Mouse (Mus musculus) spleen, adult 2 months (tissue): Measurements from ENCODE around the gene Gmcl1. TPM values are rescaled to one million over a fixed set of nuclear protein-coding genes. Genes with fewer than 3 reads are reported as not detected.
A peak's percentile ranks its signal among the peaks of the same experiment; 100 is the strongest.

ENCODE experiments used
- DNase-seq, 2 experiments: peaks; one replicate each; pipeline versions ENCODE4 v3.0.0 to v3.0.0-alpha.2; 2012 to 2021; ENCODE audit warnings: low spot score in 2 of 2, low read depth in 1 of 2
- H3K27ac ChIP-seq: fragments of 200-500 bp; 2 replicates; pipeline ENCODE4 v1.5.1; 2012; ENCODE audit warnings: low read length, inconsistent platforms; ENCODE audit not compliant: insufficient read depth
- H3K27me3 ChIP-seq: fragments of 200-500 bp; 2 replicates; pipeline ENCODE4 v1.6.1; 2012; ENCODE audit warnings: mild to moderate bottlenecking, moderate library complexity, low read length, inconsistent platforms; ENCODE audit not compliant: control insufficient read depth, insufficient read depth
- H3K36me3 ChIP-seq: fragments of 200-500 bp; 2 replicates; pipeline ENCODE4 v1.6.1; 2012; ENCODE audit warnings: mild to moderate bottlenecking, low read length, inconsistent platforms; ENCODE audit not compliant: control insufficient read depth, insufficient read depth
- H3K4me1 ChIP-seq: fragments of 200-500 bp; 2 replicates; pipeline ENCODE4 v1.6.1; 2011; ENCODE audit warnings: inconsistent platforms; ENCODE audit not compliant: control insufficient read depth, insufficient read depth, insufficient read length
- H3K4me3 ChIP-seq: fragments of 200-500 bp; 2 replicates; pipeline ENCODE4 v1.5.1; 2011; ENCODE audit warnings: mild to moderate bottlenecking, inconsistent platforms; ENCODE audit not compliant: insufficient read depth, insufficient read length; ENCODE audit errors: extremely low read depth
- CTCF ChIP-seq: fragments of 200-500 bp; IDR thresholded peaks from 2 replicates; pipeline ENCODE4 v1.5.1; 2011; ENCODE audit warnings: mild to moderate bottlenecking, inconsistent platforms; ENCODE audit not compliant: insufficient read depth, insufficient read length, insufficient replicate concordance; ENCODE audit errors: extremely low read depth
- POLR2A ChIP-seq: fragments of 200-500 bp; IDR thresholded peaks from 2 replicates; pipeline ENCODE4 v1.6.1; 2011; ENCODE audit warnings: low read depth, low read length, inconsistent platforms
- WGBS: fragments of 180-500 bp; shearing (Covaris S2); methylation state at CpG from one replicate; pipeline ENCODE4 v1.1.7; 2018; 5-methylcytosine and 5-hydroxymethylcytosine counted together
- polyA plus RNA-seq: library from polyadenylated mRNA; depleted of rRNA; stranded (reverse); fragments of >200 nt; gene quantifications from 2 replicates; pipeline ENCODE4 v1.2.3, GENCODE M21; 2012; rRNA removed

Gene Gmcl1
- polyA plus RNA-seq, 1 experiment, result 5.4 TPM

DNA sequence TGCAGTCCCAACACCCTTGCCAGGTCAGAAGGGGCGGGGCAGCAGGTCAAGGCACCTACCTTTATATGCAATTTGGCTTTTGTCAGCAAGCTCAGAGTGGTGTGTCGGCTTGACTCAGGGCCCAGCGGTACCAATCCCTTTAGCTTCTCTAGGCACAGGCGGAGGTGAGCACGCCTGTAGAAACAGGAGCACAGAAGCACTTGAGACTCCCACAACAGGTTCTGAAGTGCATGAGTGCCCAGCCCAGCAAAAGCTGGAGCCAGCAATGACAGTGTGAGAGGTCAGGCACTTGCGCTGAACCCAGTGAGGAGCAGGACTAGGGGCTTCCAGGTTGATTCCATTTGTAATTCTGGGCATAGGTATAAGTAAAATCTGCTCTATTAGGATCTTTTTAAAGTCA lies 80.2 kb downstream of the Gmcl1 start:
- 97% methylated on average over 6 of the region's 6 CpGs for WGBS
- Histone ChIP-seq H3K4me1 (peaks cover 2% of the 10 kb centered on the region; the same call in 1 of the 2 replicates), H3K4me3 (no peak overlapping the region), H3K27me3 (no peaks in the 10 kb centered on the region), H3K27ac (no peak overlapping the region), H3K36me3 (peaks cover 33% of the 10 kb centered on the region)
- DNase-seq, result no peak
- no peak for TF ChIP-seq POLR2A
- TF ChIP-seq CTCF, result no peak

GRCm38 (mm10) chr6:86646143-86646542 lies 87.0 kb downstream of the Gmcl1 start:
- peaks cover 20% of the 10 kb centered on the region for H3K36me3 ChIP-seq
- no peak for DNase-seq
- no peak for TF ChIP-seq CTCF
- TF ChIP-seq POLR2A, result no peak
- no peaks in the 10 kb centered on the region for H3K27me3 ChIP-seq
- 85% methylated on average over 7 of the region's 7 CpGs for WGBS
- no peak overlapping the region for H3K4me3 ChIP-seq
- no peak overlapping the region for H3K27ac ChIP-seq
- H3K4me1 ChIP-seq, result no peaks in the 10 kb centered on the region

GRCm38 (mm10) chr6:86645551-86645950 lies 87.6 kb downstream of the Gmcl1 start:
- DNase-seq, result no peak
- Histone ChIP-seq H3K4me3 (no peak overlapping the region), H3K27ac (0 out of 2 replicates have a peak overlapping the region, but pooled peaks have one; percentile 19), H3K4me1 (no peaks in the 10 kb centered on the region), H3K27me3 (no peaks in the 10 kb centered on the region), H3K36me3 (peaks cover 15% of the 10 kb centered on the region)
- WGBS, result 81% methylated on average over 4 of the region's 4 CpGs
- TF ChIP-seq POLR2A (no peak), CTCF (no peak)

DNA sequence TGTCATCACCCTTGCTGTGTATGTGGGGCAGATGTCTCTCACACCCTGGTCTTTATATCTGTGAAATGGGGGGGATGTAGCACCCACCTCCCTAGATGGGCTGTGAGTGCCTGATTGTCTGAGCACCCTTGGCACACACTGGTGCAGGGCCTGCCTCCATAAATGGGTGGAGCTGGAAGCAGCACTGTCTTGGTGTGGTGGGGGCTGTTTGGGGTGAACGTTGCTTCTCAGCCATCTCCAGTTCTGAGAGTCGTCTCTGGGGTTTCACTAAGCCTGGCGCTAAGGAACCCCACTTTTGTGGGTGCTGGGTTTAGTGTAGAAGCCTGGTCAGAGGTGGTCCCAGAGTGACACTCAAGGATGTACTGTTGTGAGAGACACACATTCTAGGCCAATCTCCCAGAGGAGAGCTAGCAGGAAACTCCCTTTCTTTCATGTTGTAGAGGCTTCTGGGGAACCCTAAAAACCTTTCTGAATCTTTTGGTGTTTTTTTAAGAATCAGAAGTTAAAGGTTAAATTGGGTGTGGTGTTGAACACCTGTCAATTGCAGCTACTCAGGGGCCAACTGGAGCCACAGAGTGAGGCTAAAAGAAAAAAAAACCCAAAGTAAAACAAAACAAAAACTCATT lies 88.3 kb downstream of the Gmcl1 start:
- WGBS, result 69% methylated on average over 3 of the region's 3 CpGs
- Histone ChIP-seq H3K36me3 (peaks cover 9% of the 10 kb centered on the region), H3K27ac (no peak overlapping the region), H3K4me1 (no peaks in the 10 kb centered on the region), H3K4me3 (no peak overlapping the region), H3K27me3 (no peaks in the 10 kb centered on the region)
- DNase-seq, result no peak
- TF ChIP-seq CTCF, result no peak
- no peak for TF ChIP-seq POLR2A

Other genes starting within 250 kb of the Gmcl1 start
- 166 and 200 TPM in 2 replicates for gene Pcbp1, start 207.1 kb downstream of the Gmcl1 start, polyA plus RNA-seq
- gene Asprv1, start 105.2 kb downstream of the Gmcl1 start, polyA plus RNA-seq, result 2.5 and 3.2 TPM in 2 replicates
- gene Mxd1, start 64.2 kb downstream of the Gmcl1 start, polyA plus RNA-seq, result 21.6 and 24.0 TPM in 2 replicates
- 4.4 and 4.5 TPM in 2 replicates for gene Snrnp27, start 48.9 kb downstream of the Gmcl1 start, polyA plus RNA-seq
- 9.7 and 13.7 TPM in 2 replicates for gene Anxa4, start 60.2 kb upstream of the Gmcl1 start, polyA plus RNA-seq
- 21.5 and 22.1 TPM in 2 replicates for gene Aak1, start 116.1 kb upstream of the Gmcl1 start, polyA plus RNA-seq